Mouse (Mus musculus) cerebellum, postnatal 25 days (tissue): ENCODE measurements at regions not wholly inside any gene's neighbourhood (a gene's known extent, or its start where the extent isn't known, plus 50 kb on each side); places are given as distances from the start of the nearest gene placed in this dataset.

Experiments used
- DNase-seq, 2 experiments: peaks; one replicate each; pipeline ENCODE4 v3.0.0; 2021; ENCODE audit warnings: mixed read lengths in 2 of 2

- DNase-seq, result peak; percentile 13 to 51
Observed at GRCm38 (mm10) chr16:63351511-63352125, 497.5 kb downstream of the Pros1 start.

- no peak for DNase-seq
Observed at GRCm38 (mm10) chr16:63369868-63370267, 494.1 kb downstream of the Epha3 start.

DNA sequence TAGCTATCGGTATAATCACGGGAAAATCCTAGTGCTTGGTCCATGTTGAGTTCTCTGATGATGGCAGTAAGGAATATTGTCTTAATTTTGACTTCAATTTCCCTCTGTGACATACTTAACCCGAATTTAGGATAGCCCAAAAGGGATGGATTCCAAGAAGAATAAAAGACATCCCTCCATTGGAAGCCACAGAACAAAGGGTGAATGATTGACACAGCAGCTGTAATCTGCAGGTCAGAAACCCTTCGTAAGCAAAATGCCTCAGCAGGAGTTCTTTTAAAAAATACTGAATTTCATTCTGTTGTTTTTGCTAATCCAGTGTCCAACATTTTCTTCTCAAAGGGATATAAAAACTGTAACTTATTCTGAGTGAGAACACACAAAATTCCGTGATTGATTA is 492.7 kb downstream of the Epha3 start:
- no peak for DNase-seq

GRCm38 (mm10) chr16:63404976-63405375 is 459.0 kb downstream of the Epha3 start:
- DNase-seq, result no peak

- DNase-seq, result no peak
Observed at GRCm38 (mm10) chr16:63412656-63413055, 451.3 kb downstream of the Epha3 start.

- DNase-seq, result no peak
Observed at GRCm38 (mm10) chr16:63452301-63452700, 411.7 kb downstream of the Epha3 start.

GRCm38 (mm10) chr16:63466615-63467014 is 397.4 kb downstream of the Epha3 start:
- no peak for DNase-seq

DNA sequence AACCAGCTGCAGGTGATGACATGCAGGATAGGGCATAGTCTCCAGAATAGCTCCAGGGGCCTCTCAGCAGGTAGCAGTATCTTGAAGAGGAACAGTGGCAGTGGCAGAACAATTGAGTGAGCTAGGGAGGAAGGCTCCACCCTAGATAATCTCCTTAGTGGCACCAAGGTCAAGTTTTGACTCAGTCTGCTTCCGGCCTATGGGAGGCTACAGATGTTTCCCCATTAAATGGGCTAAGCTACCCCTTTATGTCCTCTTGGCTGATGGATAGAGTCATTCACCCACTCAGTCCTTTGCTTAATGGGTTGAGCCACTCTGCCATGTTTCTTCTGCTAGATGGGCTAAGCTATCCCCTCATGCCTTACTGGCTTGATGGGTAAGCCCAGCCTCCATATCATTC is 395.1 kb downstream of the Epha3 start:
- no peak for DNase-seq
